Mouse (Mus musculus) CH12.LX (cell line): ENCODE measurements around the gene Gm9999. TPM values are rescaled to one million over a fixed set of nuclear protein-coding genes. Genes with fewer than 3 reads are reported as not detected.

Experiments used
- DNase-seq: peaks from one replicate; pipeline ENCODE4 v3.0.0-alpha.2; 2013; ENCODE audit errors: extremely low read depth
- H3K27ac ChIP-seq: 2 replicates; pipeline ENCODE4 v1.5.1; 2012; ENCODE audit warnings: low read depth, mild to moderate bottlenecking, control low read depth, moderate library complexity; ENCODE audit not compliant: insufficient read depth
- H3K27me3 ChIP-seq: replicated peaks from 2 replicates; pipeline ENCODE3; 2012; ENCODE audit warnings: inconsistent platforms
- H3K36me3 ChIP-seq, 2 experiments: replicated peaks in 1 of 2; 2 replicates each; pipeline versions ENCODE3 to v1.6.1; 2012; ENCODE audit warnings: inconsistent platforms in 1 of 2, low read length in 1 of 2, mild to moderate bottlenecking in 1 of 2, mixed read lengths in 1 of 2, moderate library complexity in 1 of 2; ENCODE audit not compliant: control insufficient read depth in 1 of 2, insufficient read depth in 1 of 2
- H3K4me1 ChIP-seq, 2 experiments: 2 replicates each; pipeline ENCODE4 v1.6.1; 2012; ENCODE audit warnings: inconsistent platforms in 1 of 2, moderate library complexity in 1 of 2; ENCODE audit not compliant: insufficient read depth in 2 of 2, control insufficient read depth in 1 of 2
- H3K4me2 ChIP-seq: 2 replicates; pipeline ENCODE4 v1.6.1; 2012; ENCODE audit warnings: low read depth, mild to moderate bottlenecking, control low read depth; ENCODE audit not compliant: poor library complexity, insufficient read depth, severe bottlenecking
- H3K4me3 ChIP-seq, 3 experiments: fragments of 150-350 bp in 1 of 3; sonication (generic) in 1 of 3; replicated peaks in 1 of 3; 2 replicates each; pipeline versions ENCODE3 to v1.5.1; 2011 to 2012; ENCODE audit warnings: low read depth in 2 of 3, low read length in 2 of 3, mild to moderate bottlenecking in 2 of 3, moderate library complexity in 2 of 3, control low read depth in 1 of 3, improper control_type of control experiment in 1 of 3, inconsistent platforms in 1 of 3, mixed read lengths in 1 of 3; ENCODE audit not compliant: poor library complexity in 1 of 3
- H3K79me2 ChIP-seq: replicated peaks from 2 replicates; pipeline ENCODE4 v1.6.1; 2012; ENCODE audit warnings: mild to moderate bottlenecking, moderate library complexity; ENCODE audit not compliant: control insufficient read depth, poor library complexity, insufficient read depth, severe bottlenecking; ENCODE audit errors: extremely low read depth
- H3K9ac ChIP-seq: 2 replicates; pipeline ENCODE4 v1.6.1; 2012; ENCODE audit warnings: low read depth, mild to moderate bottlenecking, control low read depth, moderate library complexity; ENCODE audit not compliant: insufficient read depth
- H3K9me3 ChIP-seq: replicated peaks from 2 replicates; pipeline ENCODE3; 2012; ENCODE audit warnings: low read length, inconsistent platforms, mixed read lengths
- CHD1 ChIP-seq: IDR thresholded peaks from 2 replicates; pipeline ENCODE4 v1.6.1; 2012; ENCODE audit warnings: low read depth, low read length, improper control_type of control experiment, inconsistent platforms
- CHD2 ChIP-seq: IDR thresholded peaks from 2 replicates; pipeline ENCODE4 v1.6.1; 2011; ENCODE audit warnings: low read length, improper control_type of control experiment
- ELF1 ChIP-seq: IDR thresholded peaks from 2 replicates; pipeline ENCODE4 v1.6.1; 2014; ENCODE audit warnings: low read depth, mild to moderate bottlenecking, inconsistent platforms, low read length, improper control_type of control experiment
- GABPA ChIP-seq: IDR thresholded peaks from 2 replicates; pipeline ENCODE4 v1.6.1; 2012; ENCODE audit warnings: low read depth, low read length, improper control_type of control experiment, inconsistent platforms; ENCODE audit not compliant: insufficient replicate concordance
- IRF4 ChIP-seq: IDR thresholded peaks from 2 replicates; pipeline ENCODE4 v1.6.1; 2014; ENCODE audit warnings: low read depth, mild to moderate bottlenecking, inconsistent platforms, low read length, improper control_type of control experiment
- JUN ChIP-seq: IDR thresholded peaks from 2 replicates; pipeline ENCODE4 v1.6.1; 2011; ENCODE audit warnings: low read depth, mild to moderate bottlenecking, low read length, improper control_type of control experiment, moderate library complexity; ENCODE audit not compliant: insufficient read depth
- JUND ChIP-seq: conservative IDR thresholded peaks from 2 replicates; pipeline ENCODE4 v1.6.1; 2011; ENCODE audit warnings: low read depth, low read length, improper control_type of control experiment
- MAZ ChIP-seq: IDR thresholded peaks from 2 replicates; pipeline ENCODE4 v1.6.1; 2012; ENCODE audit warnings: low read depth, mild to moderate bottlenecking, inconsistent platforms, low read length, improper control_type of control experiment, moderate library complexity
- MEF2A ChIP-seq: IDR thresholded peaks from 2 replicates; pipeline ENCODE4 v1.6.1; 2014; ENCODE audit warnings: low read depth, mild to moderate bottlenecking, inconsistent platforms, low read length, improper control_type of control experiment, borderline replicate concordance
- MYC ChIP-seq: IDR thresholded peaks from 2 replicates; pipeline ENCODE4 v1.6.1; 2011; ENCODE audit warnings: low read depth, mild to moderate bottlenecking, improper control_type of control experiment, low read length
- NELFE ChIP-seq: IDR thresholded peaks from 2 replicates; pipeline ENCODE4 v1.6.1; 2011; ENCODE audit warnings: low read depth, low read length, improper control_type of control experiment
- NRF1 ChIP-seq: IDR thresholded peaks from 2 replicates; pipeline ENCODE4 v1.6.1; 2014; ENCODE audit warnings: low read depth, mild to moderate bottlenecking, inconsistent platforms, low read length, improper control_type of control experiment, moderate library complexity
- POLR2A ChIP-seq: IDR thresholded peaks from 2 replicates; pipeline ENCODE4 v1.6.1; 2011; ENCODE audit warnings: low read depth, mild to moderate bottlenecking, improper control_type of control experiment, low read length
- RAD21 ChIP-seq: IDR thresholded peaks from 2 replicates; pipeline ENCODE4 v1.6.1; 2011; ENCODE audit warnings: low read depth, mild to moderate bottlenecking, low read length, improper control_type of control experiment, moderate library complexity
- RCOR1 ChIP-seq: conservative IDR thresholded peaks from 2 replicates; pipeline ENCODE4 v1.6.1; 2012; ENCODE audit warnings: low read depth, mild to moderate bottlenecking, inconsistent platforms, low read length, improper control_type of control experiment
- SIN3A ChIP-seq: IDR thresholded peaks from 2 replicates; pipeline ENCODE4 v1.6.1; 2012; ENCODE audit warnings: low read length, improper control_type of control experiment, inconsistent platforms
- SMC3 ChIP-seq: IDR thresholded peaks from 2 replicates; pipeline ENCODE4 v1.6.1; 2011; ENCODE audit warnings: low read depth, low read length, improper control_type of control experiment
- TBP ChIP-seq: conservative IDR thresholded peaks from 2 replicates; pipeline ENCODE4 v1.6.1; 2011; ENCODE audit warnings: low read depth, low read length, improper control_type of control experiment
- UBTF ChIP-seq: IDR thresholded peaks from 2 replicates; pipeline ENCODE4 v1.6.1; 2012; ENCODE audit warnings: low read depth, mild to moderate bottlenecking, inconsistent platforms, low read length, improper control_type of control experiment, moderate library complexity
- USF1 ChIP-seq: IDR thresholded peaks from 2 replicates; pipeline ENCODE4 v1.6.1; 2014; ENCODE audit warnings: low read depth, mild to moderate bottlenecking, inconsistent platforms, low read length, improper control_type of control experiment
- ZC3H11A ChIP-seq: IDR thresholded peaks from 2 replicates; pipeline ENCODE4 v1.6.1; 2012; ENCODE audit warnings: low read depth, mild to moderate bottlenecking, inconsistent platforms, low read length, improper control_type of control experiment
- ZKSCAN1 ChIP-seq: IDR thresholded peaks from 2 replicates; pipeline ENCODE4 v1.6.1; 2012; ENCODE audit warnings: low read depth, inconsistent platforms, low read length, improper control_type of control experiment, borderline replicate concordance
- ZMIZ1 ChIP-seq: IDR thresholded peaks from 2 replicates; pipeline ENCODE4 v1.6.1; 2012; ENCODE audit warnings: low read depth, mild to moderate bottlenecking, inconsistent platforms, low read length, improper control_type of control experiment
- dilution Hi-C: fragments of 300-500 bp; cut with MboI; formaldehyde crosslinking; loops from 2 replicates; pipeline ENCODE4 v1.14.3; 2020; ENCODE audit warnings: low sequenced_read_pairs; ENCODE audit not compliant: extremely low pct_unique_long_range_greater_than_20kb, extremely low pct_ligation_motif_present
- in situ Hi-C: fragments of 300-500 bp; cut with MboI; formaldehyde crosslinking; loops from 3 replicates; pipeline ENCODE4 v1.14.3; 2019; ENCODE audit warnings: low sequenced_read_pairs, low pct_ligation_motif_present, low pct_unique_long_range_greater_than_20kb, mixed read lengths
- polyA plus RNA-seq: library from polyadenylated mRNA; unstranded; fragments of >175 nt; gene quantifications from 2 replicates; pipeline ENCODE4 v1.2.1, GENCODE M21; 2012; ENCODE audit warnings: low read depth; ENCODE audit not compliant: insufficient read length
- total RNA-seq, 2 experiments: library from RNA; depleted of rRNA; stranded (reverse); fragments of 300-350 nt in 1 of 2; fragments of >200 nt in 1 of 2; gene quantifications; 2 replicates each; pipeline ENCODE4 v1.2.3; 2012 to 2014

Gene Gm9999
- total and polyA plus RNA-seq, 3 experiments, result not detected

DNA sequence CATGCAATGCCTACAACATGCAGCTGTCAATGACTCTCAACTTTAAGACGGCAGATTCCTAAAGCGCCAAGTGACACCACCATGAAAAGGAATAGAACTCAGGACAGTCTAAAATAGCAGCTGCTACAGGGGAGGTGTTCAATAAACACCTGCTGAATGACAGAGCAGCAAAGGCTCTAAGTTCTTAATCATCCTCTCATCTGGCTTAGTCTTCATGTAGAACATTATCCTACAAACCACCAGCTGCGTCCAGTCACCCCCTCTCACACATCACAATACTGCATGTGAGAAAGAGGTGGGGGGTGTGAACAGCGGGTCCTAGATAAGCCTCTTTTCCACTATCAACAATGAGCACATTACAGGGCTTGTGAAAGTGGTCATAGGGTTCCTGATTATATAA lies 13.6 kb downstream of the Gm9999 start:
- peaks cover 50 to 77% of the 10 kb centered on the region in 2 experiments for H3K36me3 ChIP-seq
- H3K9me3 ChIP-seq, result no peaks in the 10 kb centered on the region
- dilution Hi-C loops, result no loop called here
- in situ Hi-C loops, result no loop called here
- H3K27me3 ChIP-seq, result no peaks in the 10 kb centered on the region
- DNase-seq, result no peak
- peaks cover 24 to 81% of the 10 kb centered on the region in 2 experiments for H3K4me1 ChIP-seq
- TF ChIP-seq GABPA, result no peak
- no peak for TF ChIP-seq JUND
- TF ChIP-seq RAD21, result no peak
- no peak for TF ChIP-seq JUN
- no peak for TF ChIP-seq MEF2A
- no peak for TF ChIP-seq CHD2
- TF ChIP-seq CHD1, result no peak
- no peak for TF ChIP-seq IRF4
- TF ChIP-seq, all 38 proteins: peak for 0
- Histone ChIP-seq H3K9ac (no peak overlapping the region), H3K4me2 (no peak overlapping the region), H3K27ac (no peak overlapping the region), H3K79me2 (peaks cover 37% of the 10 kb centered on the region), H3K4me3 (no peak overlapping the region)

DNA sequence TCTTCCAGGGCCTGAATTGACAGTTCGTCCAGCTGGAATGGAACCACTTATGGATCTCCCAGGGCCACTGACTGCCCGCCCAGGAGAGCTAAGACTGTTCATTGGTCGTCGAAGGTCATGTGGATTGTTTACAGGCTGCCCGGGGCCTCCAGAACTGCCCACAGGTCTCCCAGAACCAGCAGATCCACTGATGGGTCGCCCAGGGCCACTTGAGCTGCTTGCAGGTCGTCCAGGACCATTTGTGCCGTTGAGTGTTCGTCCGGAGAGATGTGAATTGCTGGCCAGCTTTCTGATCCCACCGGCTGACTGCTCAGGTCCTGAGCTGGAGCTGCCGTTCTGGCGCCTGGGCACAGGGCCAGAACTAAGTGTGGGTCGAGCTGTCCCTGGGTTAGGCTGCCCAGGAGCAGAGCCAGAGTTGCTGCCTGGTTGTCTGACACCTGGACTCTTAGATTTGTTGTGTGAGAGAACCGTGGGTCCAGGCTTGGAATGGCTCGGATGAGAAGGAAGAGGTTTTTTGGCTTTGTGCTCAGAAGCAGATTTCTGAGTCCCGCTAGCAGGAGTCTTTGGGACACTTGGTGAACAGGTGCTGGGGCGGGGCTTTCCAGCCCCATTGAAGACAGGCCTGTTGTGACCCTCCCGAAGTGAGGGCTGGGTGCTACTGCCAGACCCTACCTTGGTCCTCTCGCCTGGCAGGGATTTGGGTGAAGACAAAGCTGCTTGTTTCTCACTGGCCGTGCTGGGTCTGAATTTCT lies 14.4 kb downstream of the Gm9999 start:
- H3K36me3 ChIP-seq, result peaks cover 47 to 72% of the 10 kb centered on the region in 2 experiments
- dilution Hi-C loops, result no loop called here
- TF ChIP-seq POLR2A (no peak), NELFE (no peak), UBTF (no peak), ZKSCAN1 (no peak), MYC (no peak), JUN (no peak), ZC3H11A (no peak), RAD21 (no peak), ELF1 (no peak), GABPA (no peak), NRF1 (no peak), USF1 (no peak), SIN3A (no peak), RCOR1 (no peak), ZMIZ1 (no peak), SMC3 (no peak), MAZ (no peak), TBP (no peak)

More for the DNA sequence above, 14.4 kb downstream of the Gm9999 start:
- Histone ChIP-seq H3K79me2 (peaks cover 46% of the 10 kb centered on the region), H3K9me3 (no peaks in the 10 kb centered on the region), H3K4me1 (peaks cover 23 to 83% of the 10 kb centered on the region in 2 experiments), H3K27ac (peak overlapping the region; percentile 7; the same call in 1 of the 2 replicates), H3K4me3 (no peak overlapping the region), H3K9ac (no peak overlapping the region), H3K4me2 (no peak overlapping the region), H3K27me3 (no peaks in the 10 kb centered on the region)
- no peak for DNase-seq
- in situ Hi-C loops, result no loop called here
